18 mouse cellular contexts compared by ENCODE assay signal in the genomic region with DNA sequence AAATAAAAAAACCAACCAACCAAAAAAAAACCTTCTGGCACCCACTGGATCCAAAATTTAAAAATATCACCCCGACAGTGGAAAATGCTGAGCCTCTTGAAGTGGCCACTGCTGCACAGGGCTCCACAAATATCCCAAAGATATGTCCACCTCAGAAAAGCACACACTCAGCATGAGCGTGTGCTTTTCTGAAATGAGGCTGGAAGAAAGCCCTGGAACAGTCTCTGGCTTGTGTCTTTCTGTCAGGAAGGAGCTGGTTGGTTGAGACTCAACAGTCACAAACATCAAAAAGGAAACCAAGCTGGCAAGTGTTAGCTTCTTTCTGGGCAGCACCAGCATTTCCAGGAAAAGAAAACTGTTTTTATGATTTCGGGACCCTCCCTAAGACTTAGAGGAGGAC. TPM values are rescaled to one million over a fixed set of nuclear protein-coding genes. Genes with fewer than 3 reads are reported as not detected.
DNase-seq lines count a peak whose midpoint lies in the region; ATAC-seq and TF ChIP-seq lines count a peak whose summit lies in the region.
"Had no signal": no experiment of that assay in that cellular context is flagged by ENCODE, and none has a peak within 500 bp of the region (broad histone marks: within the 10 kb centered on the region; RNA-seq: fewer than 3 reads in every experiment).

No protein-coding gene starts in this region.

- H3K4me1 ChIP-seq in heart, embryonic 12.5 days (replicated peaks) = peaks cover 20% of the 10 kb centered on the region
- peaks cover 4% of the 10 kb centered on the region; the same call in 1 of the 2 replicates for H3K4me1 ChIP-seq in stomach, postnatal 0 days (replicated peaks; ENCODE audit: control insufficient read depth, insufficient read depth)
- H3K4me1 ChIP-seq: embryonic facial prominence, embryonic 15.5 days; neural tube, embryonic 12.5 days had no signal

- peak overlapping the region; percentile 11 for H3K4me2 ChIP-seq in heart, embryonic 12.5 days
- 0 out of 2 replicates have a peak overlapping the region, but pooled peaks have one; percentile 2 for H3K4me2 ChIP-seq in stomach, postnatal 0 days (replicated peaks; ENCODE audit: low read depth)
- H3K4me2 ChIP-seq: embryonic facial prominence, embryonic 15.5 days; neural tube, embryonic 12.5 days had no signal

- H3K36me3 ChIP-seq in heart, embryonic 12.5 days = no peaks in the 10 kb centered on the region
- no peaks in the 10 kb centered on the region for H3K36me3 ChIP-seq in stomach, postnatal 0 days (ENCODE audit: control insufficient read depth, insufficient read depth, low read length)
- H3K36me3 ChIP-seq: embryonic facial prominence, embryonic 15.5 days; limb, embryonic 10.5 days; neural tube, embryonic 12.5 days had no signal

- peak; percentile 46 for TF ChIP-seq EP300 in stomach, postnatal 0 days (optimal IDR thresholded peaks at IDR 0.05)

- peak overlapping the region; percentile 78 for H3K27ac ChIP-seq in gastrocnemius, adult 2 months
- peak overlapping the region; percentile 77 for H3K27ac ChIP-seq in heart, embryonic 12.5 days (ENCODE audit: poor library complexity, severe bottlenecking)
- H3K27ac ChIP-seq in stomach, postnatal 0 days (replicated peaks) = no peak overlapping the region
- H3K27ac ChIP-seq: embryonic facial prominence, embryonic 15.5 days; limb, embryonic 10.5 days; neural tube, embryonic 12.5 days had no signal

- 33% methylated on average over 3 of the region's 3 CpGs for WGBS in heart, embryonic 12.5 days
- 52% methylated on average over 3 of the region's 3 CpGs for WGBS in stomach, postnatal 0 days

- 0 out of 2 replicates have a peak, but pooled peaks have one; percentile 22 for ATAC-seq in heart, embryonic 12.5 days (ENCODE audit: insufficient number of reproducible peaks, low FRiP score)
- ATAC-seq in stomach, postnatal 0 days (ENCODE audit: low FRiP score, low TSS enrichment) = peak; percentile 30; the same call in 1 of the 2 replicates
- ATAC-seq: forebrain, embryonic 16.5 days; intestine, postnatal 0 days; liver, postnatal 0 days had no signal

- intact Hi-C loops in gastrocnemius, adult 2 months (cut with DNase I) = loop anchor here (2.0 kb wide), 1 partner anchor 27 kb away; no protein-coding TSS in a partner anchor
- intact Hi-C loops in gastrocnemius, postnatal 14 days (cut with DNase I; ENCODE audit: low total_unique reads) = no loop called here

- H3K9me3 ChIP-seq in heart, embryonic 12.5 days (replicated peaks) = no peaks in the 10 kb centered on the region
- H3K9me3 ChIP-seq in stomach, postnatal 0 days (ENCODE audit: control insufficient read depth, low read length) = no peaks in the 10 kb centered on the region
- H3K9me3 ChIP-seq: embryonic facial prominence, embryonic 15.5 days; limb, embryonic 10.5 days; neural tube, embryonic 12.5 days had no signal

- DNase-seq in gastrocnemius, adult 2 months = peak; percentile 44
- no peak for DNase-seq in gastrocnemius, postnatal 14 days
- DNase-seq in right cerebral cortex, postnatal 10 days (ENCODE audit: low spot score in 2 of 2) = peak; percentile 31 to 52
- no peak for DNase-seq in right cerebral cortex, postnatal 4 days
- no peak for DNase-seq in stomach, postnatal 0 days (ENCODE audit: low spot score)
- no peak for DNase-seq in thymus, postnatal 4 days
- DNase-seq in urinary bladder, postnatal 4 days (ENCODE audit: low spot score in 2 of 2) = no peak
- DNase-seq: adrenal gland, postnatal 10 days; liver, postnatal 0 days; midbrain, embryonic 14.5 days; right cerebral cortex, adult 18-20 months had no signal

- no peak overlapping the region for H3K9ac ChIP-seq in heart, embryonic 12.5 days
- H3K9ac ChIP-seq in stomach, postnatal 0 days (ENCODE audit: low read length) = no peak overlapping the region
- H3K9ac ChIP-seq: embryonic facial prominence, embryonic 15.5 days; liver, postnatal 0 days; neural tube, embryonic 12.5 days had no signal

- H3K4me3 ChIP-seq in gastrocnemius, adult 2 months = no peak overlapping the region
- no peak overlapping the region for H3K4me3 ChIP-seq in heart, embryonic 12.5 days
- H3K4me3 ChIP-seq in stomach, postnatal 0 days (ENCODE audit: low read depth, low read length) = no peak overlapping the region
- H3K4me3 ChIP-seq: embryonic facial prominence, embryonic 15.5 days; limb, embryonic 10.5 days; neural tube, embryonic 12.5 days had no signal

- no peaks in the 10 kb centered on the region for H3K27me3 ChIP-seq in heart, embryonic 12.5 days (replicated peaks)
- no peaks in the 10 kb centered on the region for H3K27me3 ChIP-seq in stomach, postnatal 0 days (ENCODE audit: control insufficient read depth, insufficient read depth, low read length)
- H3K27me3 ChIP-seq: CH12.LX; embryonic facial prominence, embryonic 15.5 days; neural tube, embryonic 12.5 days had no signal

- no peak for TF ChIP-seq CTCF in gastrocnemius, adult 2 months (IDR thresholded peaks at IDR 0.05)
- no peak for TF ChIP-seq CTCF in stomach, postnatal 0 days (IDR thresholded peaks at IDR 0.05; ENCODE audit: low read depth)

RNA-seq across cellular contexts. Expression of a gene that starts 6.0 kb away (rescaled TPM):
- total RNA-seq in gastrocnemius, adult 2 months (2021) = 1 to 10 TPM; 6.5 to 9.7 TPM
- total RNA-seq in gastrocnemius, postnatal 14 days (2021) = 1 to 10 TPM; 3.5 to 3.7 TPM
- 3.7 and 3.9 TPM in 2 replicates for polyA plus RNA-seq in heart, embryonic 12.5 days (2016; fragmentation: Nextera tagmentation; extraction: Ambion mirVana)
- polyA plus RNA-seq in stomach, postnatal 0 days (2015; fragmentation: Nextera tagmentation; extraction: Ambion mirVana) = 4.1 and 4.7 TPM in 2 replicates

RNA-seq across cellular contexts. Expression of a gene that starts 6.1 kb away (rescaled TPM):
- total RNA-seq in gastrocnemius, adult 2 months (2021) = 10 to 100 TPM in 1 of 2 experiments, 1 to 10 TPM in 1; 8.7 to 14.6 TPM
- 1 to 10 TPM; 4.8 to 5.5 TPM for total RNA-seq in gastrocnemius, postnatal 14 days (2021)
- polyA plus RNA-seq in heart, embryonic 12.5 days (2016; fragmentation: Nextera tagmentation; extraction: Ambion mirVana) = 2.8 and 3.7 TPM in 2 replicates
- 3.8 and 3.9 TPM in 2 replicates for polyA plus RNA-seq in stomach, postnatal 0 days (2015; fragmentation: Nextera tagmentation; extraction: Ambion mirVana)

RNA-seq across cellular contexts. Expression of a gene that starts 21.9 kb away (rescaled TPM):
- 10 to 100 TPM; 35.6 to 45.8 TPM for total RNA-seq in gastrocnemius, adult 2 months (2021)
- 10 to 100 TPM; 39.7 to 43.8 TPM for total RNA-seq in gastrocnemius, postnatal 14 days (2021)
- 102 and 109 TPM in 2 replicates for polyA plus RNA-seq in heart, embryonic 12.5 days (2016; fragmentation: Nextera tagmentation; extraction: Ambion mirVana)
- polyA plus RNA-seq in stomach, postnatal 0 days (2015; fragmentation: Nextera tagmentation; extraction: Ambion mirVana) = 96.3 and 98.6 TPM in 2 replicates

RNA-seq across cellular contexts. Expression of a gene that starts 25.0 kb away (rescaled TPM):
- 10 to 100 TPM in 1 of 2 experiments, 1 to 10 TPM in 1; 8.7 to 10.9 TPM for total RNA-seq in gastrocnemius, adult 2 months (2021)
- 10 to 100 TPM in 1 of 2 experiments, 1 to 10 TPM in 1; 9.5 to 10.8 TPM for total RNA-seq in gastrocnemius, postnatal 14 days (2021)
- 14.9 and 16.5 TPM in 2 replicates for polyA plus RNA-seq in heart, embryonic 12.5 days (2016; fragmentation: Nextera tagmentation; extraction: Ambion mirVana)
- 4.4 and 4.9 TPM in 2 replicates for polyA plus RNA-seq in stomach, postnatal 0 days (2015; fragmentation: Nextera tagmentation; extraction: Ambion mirVana)

Comparison
In these comparisons a context has a peak if more than half of its experiments do, and no peak if none do; other contexts are left out.
1. DNase-seq: peak in gastrocnemius, adult 2 months (single experiment) and right cerebral cortex, postnatal 10 days (2 of 2); none in gastrocnemius, postnatal 14 days (single experiment), right cerebral cortex, postnatal 4 days (single experiment), stomach, postnatal 0 days (single experiment), thymus, postnatal 4 days (single experiment) and urinary bladder, postnatal 4 days (0 of 2).